Mouse (Mus musculus): ENCODE results near the gene Tenm4.

Gene Tenm4

DNA sequence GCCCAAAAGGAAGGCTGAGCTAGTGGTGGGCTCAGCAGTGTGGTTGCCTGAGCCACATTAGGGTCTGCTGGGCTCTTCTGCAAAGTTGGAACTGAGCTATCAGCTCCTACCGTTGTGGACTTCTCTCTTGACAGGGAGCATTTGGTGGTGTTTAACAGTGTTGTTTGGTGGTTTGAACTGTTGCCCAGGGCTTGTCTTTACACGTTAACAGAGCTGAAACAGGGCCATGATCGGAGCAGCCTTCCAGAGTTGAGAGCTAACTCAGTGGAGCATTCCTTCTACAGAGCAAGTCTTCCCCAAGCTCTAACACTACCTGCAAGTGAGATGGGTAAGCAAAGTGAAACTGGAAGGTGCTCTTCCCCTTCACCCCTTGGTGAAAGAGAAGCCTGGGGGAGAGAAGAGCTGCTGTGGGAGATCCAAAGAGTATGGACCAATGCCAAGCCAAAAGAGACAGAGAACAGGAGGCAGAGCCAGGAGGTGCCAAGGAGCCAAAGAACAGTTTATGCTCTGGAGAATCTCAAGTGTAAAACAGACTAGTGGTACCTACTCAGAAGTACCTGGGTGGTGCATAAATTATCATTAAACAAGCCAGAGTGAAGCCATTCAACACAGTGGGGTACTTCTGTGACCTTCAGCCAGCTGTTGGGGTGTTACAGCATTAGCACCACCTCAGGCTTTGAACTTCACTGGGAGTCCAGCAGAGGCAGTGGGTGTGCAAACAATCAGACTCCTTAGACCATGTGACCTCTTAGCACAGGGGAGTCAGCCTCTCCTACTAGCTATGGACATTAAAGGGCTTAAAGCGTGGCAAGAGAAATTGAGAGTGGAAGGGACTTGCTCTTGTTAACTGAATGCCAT lies 71.5 kb downstream of the Tenm4 start:
- DNase-seq (ENCODE audit: low read depth, low spot score) = no peak

- DNase-seq (ENCODE audit: low read depth, low spot score) = no peak
These were observed 73.8 kb downstream of the Tenm4 start for GRCm38 (mm10) chr7:96244796-96245195.

DNA sequence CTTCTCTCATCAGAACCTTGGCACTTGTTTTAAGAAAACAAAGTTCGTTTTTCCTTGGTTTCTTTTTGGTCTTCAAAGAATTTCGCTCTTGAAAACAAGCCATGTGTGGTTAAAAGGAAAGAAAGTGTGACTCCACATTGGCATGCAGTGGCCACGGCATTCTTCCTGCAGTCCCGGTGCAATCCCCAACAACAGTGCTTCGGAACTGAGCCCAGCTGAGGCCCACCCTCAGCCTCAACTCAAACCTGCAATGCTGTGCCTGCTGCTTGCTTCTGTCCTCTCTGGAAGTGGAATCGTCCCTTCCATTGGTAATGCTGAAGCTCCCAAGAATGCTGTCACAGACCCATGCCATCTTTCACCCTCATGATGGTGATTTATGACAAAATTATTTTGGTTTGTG lies 88.6 kb downstream of the Tenm4 start:
- DNase-seq (ENCODE audit: low read depth, low spot score) = no peak

DNA sequence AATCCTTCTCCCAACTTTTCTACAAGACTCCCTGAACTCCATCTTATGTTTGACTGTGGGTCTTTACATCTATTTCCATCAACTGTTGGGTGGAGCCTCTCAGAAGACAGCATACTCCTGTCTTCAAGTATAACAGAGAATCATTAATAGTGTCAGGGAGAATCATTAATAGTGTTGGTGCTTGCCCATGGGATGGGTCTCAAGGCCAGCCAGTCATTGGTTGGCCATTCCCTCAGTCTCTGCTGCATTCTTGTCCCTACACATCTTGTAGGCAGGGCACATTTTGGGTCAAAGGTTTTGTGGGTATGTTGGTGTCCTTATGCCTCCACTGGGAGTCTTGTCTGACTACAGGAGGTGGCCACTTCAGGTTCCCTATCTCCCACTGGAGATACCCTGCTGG lies 91.1 kb downstream of the Tenm4 start:
- no peak for DNase-seq (ENCODE audit: low read depth, low spot score)

DNA sequence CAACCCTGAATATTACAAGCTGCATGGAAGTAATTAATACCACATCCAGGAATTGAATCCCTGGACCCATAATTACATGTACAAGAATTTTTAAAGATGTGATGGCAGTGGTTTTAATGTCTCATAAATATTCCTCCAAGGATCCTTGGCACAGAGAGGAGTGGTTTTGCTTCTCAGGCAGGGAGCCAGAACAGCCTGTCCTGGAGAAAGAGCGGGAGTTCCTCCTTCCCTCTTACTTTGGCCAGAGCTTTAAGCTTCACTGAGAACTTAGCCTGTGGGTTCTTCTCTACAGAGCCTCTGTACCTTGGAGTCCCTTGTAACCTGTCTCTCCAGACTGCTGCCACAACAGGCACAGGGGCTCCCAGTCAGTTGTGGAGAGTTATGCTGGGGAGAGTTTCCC lies 94.9 kb downstream of the Tenm4 start:
- DNase-seq (ENCODE audit: low read depth, low spot score) = no peak

- DNase-seq (ENCODE audit: low read depth, low spot score) = no peak
These were observed 96.2 kb downstream of the Tenm4 start for GRCm38 (mm10) chr7:96267266-96267665.

- DNase-seq (ENCODE audit: low read depth, low spot score) = no peak
These were observed 99.6 kb downstream of the Tenm4 start for GRCm38 (mm10) chr7:96270684-96271083.

- no peak for DNase-seq (ENCODE audit: low read depth, low spot score)
These were observed 101.0 kb downstream of the Tenm4 start for GRCm38 (mm10) chr7:96272068-96272467.

GRCm38 (mm10) chr7:96274486-96274885 lies 103.4 kb downstream of the Tenm4 start:
- no peak for DNase-seq (ENCODE audit: low read depth, low spot score)

DNA sequence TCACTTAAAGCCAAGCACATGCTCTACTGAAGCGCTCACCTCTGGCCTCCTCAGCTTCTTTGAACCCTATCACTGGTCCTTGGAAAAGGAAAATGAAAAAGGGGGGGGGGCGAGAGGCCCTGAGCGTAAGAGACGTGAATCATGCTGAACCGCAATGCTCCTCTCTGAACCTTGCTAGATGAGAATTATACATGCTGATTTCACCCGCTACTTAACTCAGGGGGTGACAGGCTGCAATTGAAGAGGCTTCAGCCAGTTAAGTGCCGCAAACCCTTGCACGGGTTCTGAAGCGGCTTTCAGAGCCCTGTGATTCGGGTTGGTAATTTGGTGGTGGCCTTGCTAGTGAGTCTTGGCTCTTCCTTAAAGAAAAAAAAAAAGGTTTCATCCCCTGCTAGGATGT lies 106.5 kb downstream of the Tenm4 start:
- DNase-seq (ENCODE audit: low read depth, low spot score) = no peak

DNA sequence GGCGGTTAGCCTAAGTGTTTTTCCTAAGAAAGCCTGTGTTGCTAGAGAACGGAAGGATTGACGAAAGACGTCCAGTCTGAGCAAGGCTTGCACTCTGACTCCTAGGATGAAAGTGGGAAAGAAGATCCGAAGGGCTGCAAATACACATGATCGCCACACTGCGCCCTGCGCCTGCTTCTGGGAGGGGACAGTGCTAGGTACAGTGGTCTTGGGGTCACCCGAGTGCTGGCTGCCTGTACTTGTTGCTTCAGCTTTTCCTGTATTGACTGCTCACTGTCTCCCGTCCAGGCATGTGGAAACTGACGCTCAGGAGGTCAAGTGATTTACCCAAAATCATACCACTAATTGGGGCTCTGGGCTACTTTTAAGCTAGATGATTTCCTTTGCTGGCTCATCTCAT lies 107.3 kb downstream of the Tenm4 start:
- DNase-seq (ENCODE audit: low read depth, low spot score) = no peak

- DNase-seq (ENCODE audit: low read depth, low spot score) = no peak
These were observed 109.7 kb downstream of the Tenm4 start for GRCm38 (mm10) chr7:96280795-96281194.

- no peak for DNase-seq (ENCODE audit: low read depth, low spot score)
These were observed 119.5 kb downstream of the Tenm4 start for GRCm38 (mm10) chr7:96290576-96290975.

- DNase-seq (ENCODE audit: low read depth, low spot score) = peak; percentile 4
These were observed 124.9 kb downstream of the Tenm4 start for GRCm38 (mm10) chr7:96295959-96296358.

DNA sequence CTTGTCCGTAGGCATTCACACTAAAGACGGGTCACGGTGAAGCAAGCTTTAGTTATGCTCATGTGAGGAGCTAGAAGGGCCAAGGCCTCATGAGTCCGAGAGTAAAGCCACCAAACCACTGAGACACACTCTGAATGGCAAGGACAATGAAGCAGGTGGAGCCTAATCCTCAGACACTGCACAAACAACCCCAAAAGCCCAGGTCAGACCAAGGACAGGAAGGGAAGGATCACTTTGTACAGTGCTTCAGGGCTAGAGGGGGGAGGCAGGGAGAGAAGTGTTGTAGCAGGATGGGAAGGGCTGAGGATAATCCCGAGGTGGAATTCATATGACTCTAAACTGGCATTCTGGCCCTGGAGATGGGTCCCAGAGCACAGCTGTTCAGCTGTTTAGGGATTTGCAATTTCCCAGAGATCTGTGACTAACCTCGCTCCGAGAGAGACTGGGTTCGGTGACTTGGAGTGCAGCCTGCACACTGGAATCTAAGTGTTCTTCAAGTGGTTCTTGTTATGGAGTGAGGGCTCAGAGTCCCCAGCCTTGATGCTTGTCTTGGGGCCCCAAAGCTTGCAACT lies 129.9 kb downstream of the Tenm4 start:
- no peak for DNase-seq (ENCODE audit: low read depth, low spot score)

GRCm38 (mm10) chr7:96301813-96302212 lies 130.8 kb downstream of the Tenm4 start:
- DNase-seq (ENCODE audit: low read depth, low spot score) = no peak

DNA sequence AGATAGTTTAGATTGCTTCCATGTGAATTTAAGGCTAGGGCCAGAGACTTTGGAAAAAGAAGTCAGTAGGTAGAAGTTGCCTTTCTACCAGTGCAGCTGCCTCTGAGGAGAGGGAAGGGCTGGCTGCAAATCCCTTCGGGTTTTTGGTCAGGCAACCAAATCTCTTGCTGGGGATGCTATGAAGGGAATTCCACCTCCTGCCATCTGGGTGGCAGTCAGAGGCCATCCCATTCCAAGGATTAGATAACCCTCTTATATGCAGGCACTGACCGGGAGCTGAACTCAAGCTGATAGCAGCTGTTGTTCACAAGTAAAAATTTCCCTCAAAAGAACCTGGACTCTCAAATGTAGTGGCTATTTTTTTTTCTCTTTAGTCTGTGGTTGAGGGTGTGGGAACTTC lies 132.9 kb downstream of the Tenm4 start:
- DNase-seq (ENCODE audit: low read depth, low spot score) = no peak

- no peak for DNase-seq (ENCODE audit: low read depth, low spot score)
These were observed 134.4 kb downstream of the Tenm4 start for GRCm38 (mm10) chr7:96305382-96305935.

DNA sequence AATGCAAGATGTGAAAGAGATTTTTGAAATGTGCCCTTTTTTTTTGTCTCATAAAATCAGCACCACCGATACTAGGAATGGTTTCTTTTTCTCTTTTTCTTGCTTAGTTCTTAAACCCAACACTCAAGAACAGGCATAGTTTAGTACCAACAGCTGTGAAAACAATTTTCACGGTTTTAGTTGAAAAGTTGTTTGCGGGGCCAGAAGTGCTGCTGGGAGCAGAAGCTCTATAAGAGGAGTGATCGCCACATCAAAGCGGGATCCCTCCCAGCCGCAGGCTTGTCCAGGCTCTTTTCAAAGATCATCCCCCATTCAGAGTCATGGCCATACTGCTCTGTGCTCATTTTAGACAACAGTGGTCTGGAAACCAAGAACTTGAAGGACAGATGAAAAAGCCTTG lies 137.1 kb downstream of the Tenm4 start:
- DNase-seq (ENCODE audit: low read depth, low spot score) = no peak

DNA sequence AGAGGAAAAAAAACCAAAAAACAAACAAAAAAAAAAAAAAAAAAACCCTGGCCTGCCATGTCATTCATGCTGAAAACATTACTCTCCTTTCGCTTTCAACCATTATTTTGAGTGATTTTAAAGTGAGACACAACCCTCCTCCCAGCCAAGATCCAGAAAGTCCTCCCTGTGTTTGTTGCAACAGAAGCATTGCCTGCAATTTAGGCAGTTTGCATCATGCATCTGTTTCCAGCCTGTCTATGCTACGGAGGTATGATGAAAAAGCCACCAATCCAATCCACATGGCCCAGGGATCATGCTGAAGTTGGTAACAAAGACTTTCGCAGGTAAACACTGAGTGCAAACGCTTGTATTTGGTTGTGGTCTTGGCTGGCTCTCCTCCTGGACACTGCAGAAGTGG lies 158.3 kb downstream of the Tenm4 start:
- DNase-seq (ENCODE audit: low read depth, low spot score) = no peak

DNA sequence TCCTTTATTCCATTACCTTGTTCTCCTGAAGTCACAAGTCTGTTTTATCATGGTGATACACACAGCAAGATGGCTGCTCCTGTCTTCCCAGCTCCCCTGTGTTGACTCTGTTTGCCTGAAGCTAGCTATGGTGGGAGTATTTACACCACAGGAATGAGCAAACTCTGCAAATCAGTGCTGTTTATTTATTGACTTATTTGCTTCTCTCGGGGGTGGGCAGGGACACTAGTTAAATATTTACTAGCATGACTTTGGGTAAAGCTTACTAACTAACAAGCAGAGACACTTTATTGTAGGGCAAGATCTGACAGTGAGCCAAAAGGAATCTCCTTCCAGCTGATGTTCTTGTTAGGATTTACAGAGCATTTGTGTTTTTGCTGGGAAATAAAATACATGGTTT lies 160.1 kb downstream of the Tenm4 start:
- no peak for DNase-seq (ENCODE audit: low read depth, low spot score)

DNA sequence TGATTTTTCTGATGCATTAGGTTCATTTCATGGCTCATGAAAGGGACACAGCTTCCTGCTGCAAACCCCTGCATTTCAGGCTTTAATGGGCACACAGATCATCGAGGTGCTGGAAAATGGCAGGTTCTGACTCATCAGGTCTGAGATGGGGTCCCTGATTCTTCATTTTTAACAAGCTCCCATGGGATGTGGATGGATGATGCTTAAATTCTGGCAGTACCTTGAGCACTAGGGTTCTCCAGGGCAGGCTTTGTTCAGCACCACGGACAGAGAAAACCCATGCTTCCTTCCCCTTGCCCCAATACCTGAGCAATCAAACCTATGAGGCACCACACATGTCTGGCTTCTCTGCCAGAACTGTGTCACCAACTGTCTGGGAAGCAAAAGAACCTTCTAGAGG lies 163.3 kb downstream of the Tenm4 start:
- peak; percentile 10 for DNase-seq (ENCODE audit: low read depth, low spot score)

- DNase-seq (ENCODE audit: low read depth, low spot score) = no peak
These were observed 165.3 kb downstream of the Tenm4 start for GRCm38 (mm10) chr7:96336376-96336775.
